Mouse (Mus musculus) kidney, adult 2 months (tissue): ENCODE measurements around the gene Trim47. TPM values are rescaled to one million over a fixed set of nuclear protein-coding genes. Genes with fewer than 3 reads are reported as not detected.

Experiments used
- DNase-seq: peaks from one replicate; pipeline ENCODE4 v3.0.0; 2021
- H3K27ac ChIP-seq: fragments of 200-500 bp; 2 replicates; pipeline ENCODE4 v1.5.1; 2012; ENCODE audit warnings: low read depth, low read length, control low read depth, inconsistent platforms; ENCODE audit not compliant: insufficient read depth
- H3K27me3 ChIP-seq: fragments of 200-500 bp; replicated peaks from 2 replicates; pipeline ENCODE4 v1.6.1; 2012; ENCODE audit warnings: mild to moderate bottlenecking, moderate library complexity, low read length, inconsistent platforms; ENCODE audit not compliant: control insufficient read depth, insufficient read depth
- H3K36me3 ChIP-seq: fragments of 200-500 bp; 2 replicates; pipeline ENCODE4 v1.6.1; 2012; ENCODE audit warnings: mild to moderate bottlenecking, moderate library complexity, low read length, inconsistent platforms; ENCODE audit not compliant: control insufficient read depth, insufficient read depth
- H3K4me1 ChIP-seq: fragments of 200-500 bp; 2 replicates; pipeline ENCODE4 v1.6.1; 2011; ENCODE audit warnings: low read length; ENCODE audit not compliant: control insufficient read depth, insufficient read depth
- H3K4me3 ChIP-seq: fragments of 200-500 bp; 2 replicates; pipeline ENCODE4 v1.5.1; 2011; ENCODE audit warnings: mild to moderate bottlenecking, low read depth, low read length, control low read depth; ENCODE audit not compliant: insufficient read depth
- CTCF ChIP-seq: fragments of 200-500 bp; conservative IDR thresholded peaks from 2 replicates; pipeline ENCODE4 v1.5.1; 2011; ENCODE audit warnings: low read depth, mild to moderate bottlenecking, control low read depth, low read length, moderate library complexity, mixed read lengths; ENCODE audit not compliant: insufficient read depth, insufficient read length
- POLR2A ChIP-seq: fragments of 200-500 bp; IDR thresholded peaks from one replicate; pipeline ENCODE4 v1.6.1; 2011; ENCODE audit warnings: low read depth, low read length, control low read depth
- WGBS: fragments of 180-500 bp; shearing (Covaris S2); methylation state at CpG from one replicate; pipeline ENCODE4 v1.1.7; 2018; 5-methylcytosine and 5-hydroxymethylcytosine counted together
- polyA plus RNA-seq: library from polyadenylated mRNA; depleted of rRNA; stranded (reverse); fragments of >200 nt; gene quantifications from 2 replicates; pipeline ENCODE4 v1.2.3, GENCODE M21; 2012

Gene Trim47
- polyA plus RNA-seq, 1 experiment = 34.9 TPM

GRCm38 (mm10) chr11:116138096-116138467 lies 11.1 kb upstream of the Trim47 start:
- Histone ChIP-seq H3K27ac (peak overlapping the region; percentile 51), H3K36me3 (no peaks in the 10 kb centered on the region), H3K4me3 (peak overlapping the region; percentile 80), H3K4me1 (peaks cover 8% of the 10 kb centered on the region; the same call in 1 of the 2 replicates), H3K27me3 (no peaks in the 10 kb centered on the region)
- DNase-seq = no peak
- TF ChIP-seq POLR2A (no peak), CTCF (no peak)
- WGBS = 1% methylated on average over 20 of the region's 20 CpGs

DNA sequence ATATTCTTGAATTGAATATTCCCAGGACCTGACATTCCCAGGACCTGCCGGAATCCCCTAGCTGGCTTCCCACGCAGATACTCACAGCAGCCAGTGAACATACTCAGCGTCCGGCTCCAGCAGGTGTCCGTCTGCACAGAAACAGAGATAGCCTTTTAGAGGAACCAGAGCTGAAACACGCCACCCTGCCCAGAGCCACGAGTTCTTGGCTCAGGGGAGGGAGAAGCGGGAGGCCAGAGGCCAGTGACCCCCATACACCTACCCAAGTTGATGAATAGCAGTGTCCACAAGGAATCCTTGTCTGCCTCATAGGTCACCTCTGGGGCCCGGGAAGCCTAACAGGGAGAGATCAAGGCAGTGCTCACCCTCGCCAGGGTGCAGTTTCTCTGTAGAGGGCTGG lies 7.2 kb upstream of the Trim47 start:
- TF ChIP-seq POLR2A = no peak
- TF ChIP-seq CTCF = no peak
- no peak overlapping the region for H3K4me3 ChIP-seq
- no peaks in the 10 kb centered on the region for H3K27me3 ChIP-seq
- H3K36me3 ChIP-seq = no peaks in the 10 kb centered on the region
- H3K27ac ChIP-seq = no peak overlapping the region
- WGBS = 82% methylated on average over 10 of the region's 10 CpGs
- DNase-seq = no peak
- H3K4me1 ChIP-seq = peaks cover 17% of the 10 kb centered on the region

DNA sequence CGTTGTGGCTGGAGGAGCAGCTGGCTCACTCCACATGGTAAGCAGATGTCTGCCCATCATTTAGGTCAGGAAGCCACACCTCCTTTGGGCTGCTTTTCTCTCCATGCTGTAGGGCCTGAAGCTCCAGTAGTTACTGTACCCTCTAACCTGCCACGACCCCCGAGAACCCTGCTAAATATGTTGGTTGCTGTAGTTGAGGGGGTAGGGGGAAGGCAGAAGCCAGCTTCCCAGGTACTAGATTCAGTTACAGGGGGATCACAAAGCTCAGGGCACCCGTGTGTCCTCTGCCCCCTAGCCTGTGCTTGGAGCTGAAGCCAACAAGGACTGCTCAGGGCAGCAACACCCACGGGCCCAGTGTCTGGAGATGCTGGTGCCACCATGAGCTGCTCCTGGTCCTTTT lies 6.5 kb upstream of the Trim47 start:
- Histone ChIP-seq H3K27ac (no peak overlapping the region), H3K36me3 (no peaks in the 10 kb centered on the region), H3K27me3 (no peaks in the 10 kb centered on the region), H3K4me1 (peaks cover 15% of the 10 kb centered on the region), H3K4me3 (no peak overlapping the region)
- DNase-seq = no peak
- TF ChIP-seq CTCF (no peak), POLR2A (no peak)
- whole genome bisulfite sequencing = 70% methylated on average over 5 of the region's 5 CpGs

GRCm38 (mm10) chr11:116132366-116133333 lies 5.6 kb upstream of the Trim47 start:
- WGBS = 67% methylated on average over 16 of the region's 16 CpGs
- Histone ChIP-seq H3K36me3 (no peaks in the 10 kb centered on the region), H3K27ac (no peak overlapping the region), H3K4me3 (no peak overlapping the region), H3K27me3 (no peaks in the 10 kb centered on the region), H3K4me1 (peaks cover 19% of the 10 kb centered on the region)
- DNase-seq = peak; percentile 56
- TF ChIP-seq POLR2A (no peak), CTCF (peak; percentile 58; the same call in 1 of the 2 replicates)

DNA sequence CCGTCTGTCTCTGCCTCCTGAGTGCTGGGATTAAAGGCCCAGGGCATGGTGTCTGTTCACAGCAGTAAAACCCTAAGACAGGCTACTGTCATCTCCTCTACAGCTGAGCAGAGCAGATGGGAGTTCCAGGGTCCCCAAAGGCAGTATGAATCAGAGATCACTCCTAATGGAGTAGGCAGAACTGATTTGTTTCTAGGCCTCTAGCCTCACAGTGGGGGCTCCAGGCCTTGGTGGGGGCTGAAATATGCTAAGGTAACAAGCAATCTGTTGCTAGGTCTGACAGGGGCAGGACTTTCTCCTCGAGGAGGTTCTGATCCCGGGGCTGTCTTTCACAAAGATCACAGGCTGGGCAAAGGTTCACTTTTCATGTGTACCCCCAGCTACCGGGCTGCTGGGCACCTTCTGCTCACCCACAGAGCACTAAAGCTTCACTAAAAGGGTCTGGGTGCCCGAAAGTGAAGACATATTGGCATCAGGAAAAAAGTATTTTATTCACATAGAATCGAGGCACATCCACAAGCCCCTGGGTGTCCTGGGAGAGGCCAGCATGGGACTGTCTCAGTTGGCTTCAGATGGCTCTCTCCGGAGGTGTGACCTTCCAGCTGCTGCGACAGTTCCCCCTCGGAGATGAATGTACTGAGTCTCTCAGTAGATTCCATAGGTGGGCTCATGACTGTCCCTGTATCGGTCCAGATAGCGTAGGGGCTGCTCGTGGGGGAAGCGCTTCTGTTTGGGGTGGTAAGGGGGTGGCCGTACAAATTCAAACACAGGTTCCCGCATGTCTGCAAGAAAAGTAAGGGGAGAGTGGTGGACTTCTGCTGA lies 4.5 kb upstream of the Trim47 start:
- H3K4me3 ChIP-seq = peak overlapping the region; percentile 71; the same call in 1 of the 2 replicates
- 68% methylated on average over 15 of the region's 15 CpGs for WGBS
- peak; percentile 35 for DNase-seq

GRCm38 (mm10) chr11:116130488-116131205 lies 3.6 kb upstream of the Trim47 start, which contains the start of gene Trim65:
Gene Trim65, minus strand, starts transcription at chr11:116131128.
- peaks cover 27% of the 10 kb centered on the region for H3K4me1 ChIP-seq
- under 1% methylated on average over 69 of the region's 69 CpGs for WGBS
- DNase-seq = peak; percentile 95

More for the DNA sequence above, 4.5 kb upstream of the Trim47 start:
- no peak for TF ChIP-seq CTCF
- TF ChIP-seq POLR2A = no peak
- H3K4me1 ChIP-seq = peaks cover 27% of the 10 kb centered on the region
- peak overlapping the region; percentile 92 for H3K27ac ChIP-seq
- H3K27me3 ChIP-seq = no peaks in the 10 kb centered on the region
- H3K36me3 ChIP-seq = no peaks in the 10 kb centered on the region

More at GRCm38 (mm10) chr11:116130488-116131205, 3.6 kb upstream of the Trim47 start, which contains the start of gene Trim65:
- TF ChIP-seq CTCF (peak; percentile 91), POLR2A (peak; percentile 82)
- Histone ChIP-seq H3K4me3 (peak within 1 kb of the TSS; percentile 71), H3K27ac (peak within 1 kb of the TSS; percentile 92), H3K36me3 (peaks cover 3% of the 10 kb centered on the region), H3K27me3 (no peaks in the 10 kb centered on the region)
